Mouse (Mus musculus): ENCODE data around the gene Phgdh. TPM values are rescaled to one million over a fixed set of nuclear protein-coding genes. Genes with fewer than 3 reads are reported as not detected.
A peak's percentile ranks its signal among the peaks of the same experiment; 100 is the strongest.
"Not testable (repeated sequence)": the region's sequence is repeated elsewhere in the genome, so short reads cannot be mapped to it uniquely, and the experiment has no call there.

The Phgdh gene
- polyA plus RNA-seq (2016; fragmentation: Nextera tagmentation; extraction: Ambion mirVana) = 282 and 290 TPM in 2 replicates

GRCm38 (mm10) chr3:98339706-98340109, at the start of gene Phgdh:
TSS of gene Phgdh (minus strand) at chr3:98339990.
- peak within 1 kb of the TSS; percentile 93 for H3K27ac ChIP-seq
- H3K36me3 ChIP-seq, H3K27me3 ChIP-seq, H3K9me3 ChIP-seq: not testable (repeated sequence)
- ATAC-seq (ENCODE audit: insufficient number of reproducible peaks, insufficient read depth, low FRiP score, low TSS enrichment, low read depth) = peak; percentile 84
- peaks cover 39% of the 10 kb centered on the region for H3K4me1 ChIP-seq (replicated peaks)
- H3K9ac ChIP-seq (replicated peaks) = peak within 1 kb of the TSS; percentile 83
- 0% methylated on average over 10 of the region's 10 CpGs for WGBS
- H3K4me3 ChIP-seq (replicated peaks) = peak within 1 kb of the TSS; percentile 82
- peak within 1 kb of the TSS; percentile 82 for H3K4me2 ChIP-seq

- no peaks in the 10 kb centered on the region for H3K36me3 ChIP-seq
- no peaks in the 10 kb centered on the region for H3K4me1 ChIP-seq (replicated peaks)
- H3K9me3 ChIP-seq = no peaks in the 10 kb centered on the region
- H3K27me3 ChIP-seq = no peaks in the 10 kb centered on the region
- H3K9ac ChIP-seq (replicated peaks) = no peak overlapping the region
- no peak overlapping the region for H3K4me2 ChIP-seq
- no peak overlapping the region for H3K27ac ChIP-seq
- no peak overlapping the region for H3K4me3 ChIP-seq (replicated peaks)
- ATAC-seq (ENCODE audit: insufficient number of reproducible peaks, insufficient read depth, low FRiP score, low TSS enrichment, low read depth) = no peak
- WGBS = 68% methylated on average over 3 of the region's 3 CpGs
Observed at GRCm38 (mm10) chr3:98389305-98389704, 49.5 kb upstream of the Phgdh start.

- Histone ChIP-seq H3K27ac (no peak overlapping the region), H3K9ac (replicated peaks) (no peak overlapping the region), H3K4me3 (replicated peaks) (no peak overlapping the region), H3K4me1 (replicated peaks) (peaks cover 9% of the 10 kb centered on the region), H3K9me3 (no peaks in the 10 kb centered on the region), H3K36me3 (no peaks in the 10 kb centered on the region), H3K4me2 (no peak overlapping the region), H3K27me3 (no peaks in the 10 kb centered on the region)
- WGBS = 84% methylated on average over 7 of the region's 7 CpGs
- ATAC-seq (ENCODE audit: insufficient number of reproducible peaks, insufficient read depth, low FRiP score, low TSS enrichment, low read depth) = no peak
Observed at GRCm38 (mm10) chr3:98387756-98388155, 48.0 kb upstream of the Phgdh start.

GRCm38 (mm10) chr3:98387086-98387485, 47.3 kb upstream of the Phgdh start:
- no peak for ATAC-seq (ENCODE audit: insufficient number of reproducible peaks, insufficient read depth, low FRiP score, low TSS enrichment, low read depth)
- WGBS = 73% methylated on average over 4 of the region's 4 CpGs
- no peaks in the 10 kb centered on the region for H3K36me3 ChIP-seq

GRCm38 (mm10) chr3:98383024-98383790, 43.4 kb upstream of the Phgdh start:
- H3K27ac ChIP-seq = no peak overlapping the region
- peak overlapping the region; percentile 96 for H3K4me2 ChIP-seq
- H3K27me3 ChIP-seq = no peaks in the 10 kb centered on the region
- H3K9me3 ChIP-seq = no peaks in the 10 kb centered on the region
- H3K36me3 ChIP-seq = no peaks in the 10 kb centered on the region
- 11% methylated on average over 21 of the region's 21 CpGs for WGBS
- H3K4me3 ChIP-seq (replicated peaks) = peak overlapping the region; percentile 90
- H3K4me1 ChIP-seq (replicated peaks) = peaks cover 9% of the 10 kb centered on the region
- H3K9ac ChIP-seq (replicated peaks) = peak overlapping the region; percentile 90
- ATAC-seq (ENCODE audit: insufficient number of reproducible peaks, insufficient read depth, low FRiP score, low TSS enrichment, low read depth) = no peak

More at GRCm38 (mm10) chr3:98387086-98387485, 47.3 kb upstream of the Phgdh start:
- Histone ChIP-seq H3K27me3 (no peaks in the 10 kb centered on the region), H3K4me1 (replicated peaks) (peaks cover 9% of the 10 kb centered on the region), H3K27ac (no peak overlapping the region), H3K4me3 (replicated peaks) (no peak overlapping the region), H3K4me2 (no peak overlapping the region), H3K9me3 (no peaks in the 10 kb centered on the region), H3K9ac (replicated peaks) (no peak overlapping the region)

- H3K27me3 ChIP-seq = no peaks in the 10 kb centered on the region
- H3K27ac ChIP-seq = peak within 1 kb of the TSS; percentile 75
- under 1% methylated on average over 42 of the region's 42 CpGs for WGBS
- peak; percentile 85 for ATAC-seq (ENCODE audit: insufficient number of reproducible peaks, insufficient read depth, low FRiP score, low TSS enrichment, low read depth)
- H3K36me3 ChIP-seq = no peaks in the 10 kb centered on the region
- H3K4me1 ChIP-seq (replicated peaks) = peaks cover 9% of the 10 kb centered on the region
- no peaks in the 10 kb centered on the region for H3K9me3 ChIP-seq
- peak within 1 kb of the TSS; percentile 96 for H3K4me2 ChIP-seq
- peak within 1 kb of the TSS; percentile 90 for H3K4me3 ChIP-seq (replicated peaks)
- peak within 1 kb of the TSS; percentile 90 for H3K9ac ChIP-seq (replicated peaks)
Observed at GRCm38 (mm10) chr3:98382246-98382939, 42.6 kb upstream of the Phgdh start, which contains the start of gene Zfp697. TSS of gene Zfp697 (plus strand) at chr3:98382461.

GRCm38 (mm10) chr3:98381677-98382245, 42.0 kb upstream of the Phgdh start:
- no peaks in the 10 kb centered on the region for H3K27me3 ChIP-seq
- WGBS = 8% methylated on average over 17 of the region's 17 CpGs
- H3K36me3 ChIP-seq = no peaks in the 10 kb centered on the region
- peak overlapping the region; percentile 96 for H3K4me2 ChIP-seq
- H3K9me3 ChIP-seq = no peaks in the 10 kb centered on the region
- peaks cover 9% of the 10 kb centered on the region for H3K4me1 ChIP-seq (replicated peaks)
- H3K27ac ChIP-seq = peak overlapping the region; percentile 75
- H3K4me3 ChIP-seq (replicated peaks) = peak overlapping the region; percentile 90
- ATAC-seq (ENCODE audit: insufficient number of reproducible peaks, insufficient read depth, low FRiP score, low TSS enrichment, low read depth) = peak; percentile 48
- H3K9ac ChIP-seq (replicated peaks) = peak overlapping the region; percentile 90

GRCm38 (mm10) chr3:98379236-98379635, 39.4 kb upstream of the Phgdh start:
- no peak overlapping the region for H3K9ac ChIP-seq (replicated peaks)
- ATAC-seq (ENCODE audit: insufficient number of reproducible peaks, insufficient read depth, low FRiP score, low TSS enrichment, low read depth) = no peak
- H3K27ac ChIP-seq = no peak overlapping the region
- peaks cover 9% of the 10 kb centered on the region for H3K4me1 ChIP-seq (replicated peaks)
- H3K27me3 ChIP-seq = no peaks in the 10 kb centered on the region
- H3K4me2 ChIP-seq = no peak overlapping the region
- no peaks in the 10 kb centered on the region for H3K9me3 ChIP-seq
- no peak overlapping the region for H3K4me3 ChIP-seq (replicated peaks)
- H3K36me3 ChIP-seq = no peaks in the 10 kb centered on the region
- WGBS = 17% methylated on average over 7 of the region's 7 CpGs

- ATAC-seq (ENCODE audit: insufficient number of reproducible peaks, insufficient read depth, low FRiP score, low TSS enrichment, low read depth) = no peak
- H3K4me1 ChIP-seq (replicated peaks) = peaks cover 4% of the 10 kb centered on the region
Observed at GRCm38 (mm10) chr3:98378267-98378666, 38.5 kb upstream of the Phgdh start.

GRCm38 (mm10) chr3:98374980-98375379, 35.2 kb upstream of the Phgdh start:
- ATAC-seq (ENCODE audit: insufficient number of reproducible peaks, insufficient read depth, low FRiP score, low TSS enrichment, low read depth) = no peak
- Histone ChIP-seq H3K4me3 (replicated peaks) (no peak overlapping the region), H3K36me3 (no peaks in the 10 kb centered on the region), H3K9me3 (peaks cover 10% of the 10 kb centered on the region; the same call in 1 of the 2 replicates), H3K4me1 (replicated peaks) (no peaks in the 10 kb centered on the region), H3K27me3 (no peaks in the 10 kb centered on the region), H3K27ac (no peak overlapping the region), H3K4me2 (no peak overlapping the region), H3K9ac (replicated peaks) (no peak overlapping the region)
- 90% methylated on average over 5 of the region's 5 CpGs for WGBS

More at GRCm38 (mm10) chr3:98378267-98378666, 38.5 kb upstream of the Phgdh start:
- Histone ChIP-seq H3K27ac (no peak overlapping the region), H3K9ac (replicated peaks) (no peak overlapping the region), H3K36me3 (no peaks in the 10 kb centered on the region), H3K27me3 (no peaks in the 10 kb centered on the region), H3K4me2 (no peak overlapping the region), H3K4me3 (replicated peaks) (no peak overlapping the region), H3K9me3 (no peaks in the 10 kb centered on the region)
- WGBS = 86% methylated on average over 4 of the region's 4 CpGs

GRCm38 (mm10) chr3:98374062-98374719, 34.4 kb upstream of the Phgdh start:
- Histone ChIP-seq H3K9me3 (peaks cover 10% of the 10 kb centered on the region; the same call in 1 of the 2 replicates), H3K4me1 (replicated peaks) (no peaks in the 10 kb centered on the region), H3K4me3 (replicated peaks) (no peak overlapping the region), H3K4me2 (no peak overlapping the region), H3K36me3 (no peaks in the 10 kb centered on the region), H3K27ac (no peak overlapping the region), H3K27me3 (no peaks in the 10 kb centered on the region), H3K9ac (replicated peaks) (no peak overlapping the region)
- WGBS = 81% methylated on average over 3 of the region's 3 CpGs
- ATAC-seq (ENCODE audit: insufficient number of reproducible peaks, insufficient read depth, low FRiP score, low TSS enrichment, low read depth) = no peak

Measured in limb, embryonic 12.5 days (tissue).